Mouse (Mus musculus): ENCODE measurements around the gene Ccl25.

DNA sequence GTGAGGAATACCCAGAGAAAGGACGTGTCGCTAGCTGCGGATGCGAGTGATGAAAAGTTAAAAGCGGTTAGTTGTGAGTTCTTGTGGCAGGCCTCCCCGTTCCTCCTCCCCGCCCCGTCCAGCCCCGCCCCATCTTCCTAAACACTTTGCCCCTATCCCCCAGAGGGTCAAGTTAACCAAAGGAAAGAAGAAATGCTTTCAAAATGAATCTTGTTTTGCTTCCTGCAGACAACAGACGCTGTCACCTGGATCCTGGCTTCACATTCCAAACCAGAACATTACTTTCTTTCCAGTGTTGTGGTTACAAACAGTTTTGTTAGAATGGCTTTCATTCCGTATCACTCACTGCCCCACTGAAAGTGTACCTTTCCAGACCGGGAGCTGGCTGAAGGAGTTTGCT is 23.3 kb downstream of the Ccl25 start:
- TF ChIP-seq CTCF (IDR thresholded peaks at IDR 0.05; ENCODE audit: control insufficient read depth, insufficient read depth, insufficient replicate concordance, low read depth, low read length), result no peak
- TF ChIP-seq POLR2A (IDR thresholded peaks at IDR 0.05; ENCODE audit: control insufficient read depth, low read depth, low read length), result no peak
